Mouse (Mus musculus) liver, postnatal 0 days (tissue): Measurements from ENCODE around the gene Fbxl22. TPM values are rescaled to one million over a fixed set of nuclear protein-coding genes. Genes with fewer than 3 reads are reported as not detected.

Experiments
- ATAC-seq: fragments of 200-750 bp; cut with Nextera tagmentation; 2 replicates; pipeline ENCODE4 v1.8.0; 2017; ENCODE audit warnings: mild to moderate bottlenecking, moderate library complexity
- DNase-seq: peaks from one replicate; pipeline ENCODE4 v3.0.0-alpha.2; 2016
- H3K27ac ChIP-seq: fragments of 300-500 bp; sonication (generic); 2 replicates; pipeline ENCODE4 v1.5.1; 2014; ENCODE audit warnings: antibody characterized with exemption, moderate library complexity, mild to moderate bottlenecking, low read depth
- H3K27me3 ChIP-seq: fragments of 300-500 bp; sonication (generic); 2 replicates; pipeline ENCODE4 v1.6.1; 2014; ENCODE audit warnings: low read length, control low read depth, mixed read lengths; ENCODE audit not compliant: insufficient read depth
- H3K36me3 ChIP-seq: fragments of 300-500 bp; sonication (generic); replicated peaks from 2 replicates; pipeline ENCODE4 v1.6.1; 2014; ENCODE audit warnings: mild to moderate bottlenecking, control low read depth, low read length, moderate library complexity, mixed read lengths; ENCODE audit not compliant: insufficient read depth
- H3K4me1 ChIP-seq: fragments of 300-500 bp; sonication (generic); 2 replicates; pipeline ENCODE4 v1.6.1; 2014; ENCODE audit warnings: antibody characterized with exemption, mild to moderate bottlenecking, control low read depth; ENCODE audit not compliant: insufficient read depth
- H3K4me2 ChIP-seq: fragments of 300-500 bp; sonication (generic); 2 replicates; pipeline ENCODE4 v1.6.1; 2014; ENCODE audit warnings: low read depth, mild to moderate bottlenecking, low read length, moderate library complexity, mixed read lengths
- H3K4me3 ChIP-seq: fragments of 300-500 bp; sonication (generic); 2 replicates; pipeline ENCODE4 v1.5.1; 2014; ENCODE audit warnings: low read depth, low read length
- H3K9ac ChIP-seq: fragments of 300-500 bp; sonication (generic); replicated peaks from 2 replicates; pipeline ENCODE4 v1.6.1; 2014; ENCODE audit warnings: mild to moderate bottlenecking, moderate library complexity
- H3K9me3 ChIP-seq: fragments of 300-500 bp; sonication (generic); 2 replicates; pipeline ENCODE4 v1.6.1; 2016; ENCODE audit warnings: mild to moderate bottlenecking, control low read depth, low read length, mixed read lengths
- CTCF ChIP-seq: sonication (generic); IDR thresholded peaks from 2 replicates; pipeline ENCODE4 v1.5.1; 2016; ENCODE audit warnings: antibody characterized with exemption, low read depth
- EP300 ChIP-seq: IDR thresholded peaks from 2 replicates; pipeline ENCODE4 v1.6.1; 2016; ENCODE audit warnings: antibody characterized with exemption, low read depth, mild to moderate bottlenecking
- WGBS: fragments of 180-500 bp; shearing (Covaris S2); extraction: QIAGEN DNeasy Blood & Tissue Kit; methylation state at CpG from one replicate; pipeline ENCODE4 v1.1.7; 2014; ENCODE audit not compliant: insufficient replicate concordance; 5-methylcytosine and 5-hydroxymethylcytosine counted together
- polyA plus RNA-seq: library from polyadenylated mRNA; unstranded; fragments of >200 nt; fragmentation: Nextera tagmentation; extraction: Ambion mirVana; gene quantifications from 2 replicates; pipeline ENCODE4 v1.2.1, GENCODE M21; 2015

Fbxl22 gene
- polyA plus RNA-seq, 1 experiment from 2014 or later: 0.51 TPM

DNA sequence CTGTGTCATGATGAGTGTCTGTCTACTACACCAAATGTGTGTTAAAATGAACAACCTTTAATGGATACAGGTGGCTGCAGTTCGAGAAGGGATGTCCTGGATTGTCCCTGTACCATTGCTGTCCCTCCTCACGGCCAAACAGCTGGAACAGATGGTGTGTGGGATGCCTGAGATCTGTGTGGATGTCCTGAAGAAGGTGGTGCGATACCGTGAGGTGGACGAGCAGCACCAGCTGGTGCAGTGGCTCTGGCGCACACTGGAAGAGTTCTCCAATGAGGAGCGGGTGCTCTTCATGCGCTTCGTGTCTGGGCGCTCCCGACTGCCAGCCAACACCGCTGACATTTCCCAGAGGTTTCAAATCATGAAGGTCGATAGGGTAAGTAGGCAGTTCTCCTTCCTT lies 9.9 kb downstream of the Fbxl22 start:
- Histone ChIP-seq H3K9ac (no peak overlapping the region), H3K36me3 (peaks cover 83% of the 10 kb centered on the region), H3K4me2 (no peak overlapping the region), H3K4me1 (peaks cover 28% of the 10 kb centered on the region), H3K27me3 (no peaks in the 10 kb centered on the region), H3K9me3 (no peaks in the 10 kb centered on the region), H3K27ac (peak overlapping the region; percentile 92), H3K4me3 (no peak overlapping the region)
- no peak for ATAC-seq
- no peak for DNase-seq
- 93% methylated on average over 13 of the region's 13 CpGs for WGBS
- TF ChIP-seq CTCF (no peak), EP300 (no peak)

GRCm38 (mm10) chr9:66503879-66504411 lies 10.4 kb downstream of the Fbxl22 start:
- ATAC-seq: peak; percentile 64
- WGBS: 54% methylated on average over 4 of the region's 4 CpGs
- no peak overlapping the region for H3K4me3 ChIP-seq
- peak; percentile 63 for DNase-seq
- peak overlapping the region; percentile 92 for H3K27ac ChIP-seq
- H3K9me3 ChIP-seq: no peaks in the 10 kb centered on the region
- peaks cover 28% of the 10 kb centered on the region for H3K4me1 ChIP-seq
- no peak overlapping the region for H3K4me2 ChIP-seq
- no peaks in the 10 kb centered on the region for H3K27me3 ChIP-seq
- peaks cover 77% of the 10 kb centered on the region for H3K36me3 ChIP-seq
- H3K9ac ChIP-seq: no peak overlapping the region
- TF ChIP-seq CTCF (peak; percentile 75), EP300 (peak; percentile 54; the same call in 1 of the 2 replicates)

DNA sequence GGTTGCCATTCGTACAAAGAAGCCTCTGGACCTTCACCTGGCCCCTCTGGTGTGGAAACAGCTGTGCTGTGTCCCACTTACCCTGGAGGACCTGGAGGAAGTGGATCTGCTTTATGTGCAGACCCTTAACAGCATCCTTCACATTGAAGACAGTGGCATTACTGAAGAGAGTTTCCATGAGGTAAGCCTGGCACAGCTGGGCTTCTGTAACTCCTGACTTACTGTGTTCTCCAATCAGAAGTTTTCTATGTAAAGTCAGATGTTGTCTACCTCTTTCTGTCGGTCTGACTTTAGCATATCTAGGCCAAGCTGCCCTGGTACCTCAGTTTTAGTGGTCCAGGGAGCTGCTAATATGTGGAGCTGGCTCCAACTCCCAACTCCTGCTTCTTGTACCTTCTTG lies 13.1 kb downstream of the Fbxl22 start:
- no peak overlapping the region for H3K27ac ChIP-seq
- H3K4me1 ChIP-seq: peaks cover 24% of the 10 kb centered on the region
- no peak for TF ChIP-seq EP300
- TF ChIP-seq CTCF: no peak
- DNase-seq: no peak
- peaks cover 78% of the 10 kb centered on the region for H3K36me3 ChIP-seq
- H3K4me2 ChIP-seq: no peak overlapping the region
- WGBS: 84% methylated on average over 2 of the region's 2 CpGs
- H3K4me3 ChIP-seq: no peak overlapping the region
- H3K9me3 ChIP-seq: no peaks in the 10 kb centered on the region
- no peaks in the 10 kb centered on the region for H3K27me3 ChIP-seq
- ATAC-seq: no peak
- no peak overlapping the region for H3K9ac ChIP-seq

DNA sequence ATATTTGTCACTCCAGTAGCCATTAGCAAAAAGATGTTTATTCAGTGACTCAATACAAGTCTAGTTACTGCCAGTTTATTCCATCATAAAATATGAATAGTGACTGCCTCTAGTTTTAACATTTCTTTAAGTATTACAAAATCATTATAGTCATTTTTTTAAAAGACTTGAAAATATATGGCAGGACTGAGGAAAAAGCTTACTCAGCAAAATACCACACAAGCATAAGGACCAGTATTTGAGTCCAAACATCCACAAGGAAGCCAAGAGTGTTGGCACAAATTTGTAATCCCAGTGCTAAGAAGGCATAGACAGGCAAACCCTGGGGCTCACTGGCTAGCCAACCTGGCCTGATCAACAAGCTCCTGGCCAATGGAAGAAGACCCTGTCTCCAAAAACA lies 20.4 kb downstream of the Fbxl22 start:
- Histone ChIP-seq H3K27me3 (no peaks in the 10 kb centered on the region), H3K4me3 (no peak overlapping the region), H3K36me3 (peaks cover 90% of the 10 kb centered on the region), H3K27ac (no peak overlapping the region), H3K4me1 (no peaks in the 10 kb centered on the region), H3K9ac (no peak overlapping the region), H3K9me3 (no peaks in the 10 kb centered on the region), H3K4me2 (no peak overlapping the region)
- TF ChIP-seq EP300: no peak
- TF ChIP-seq CTCF: no peak
- no peak for DNase-seq
- ATAC-seq: no peak

GRCm38 (mm10) chr9:66492361-66492760 lies 22.0 kb downstream of the Fbxl22 start:
- no peaks in the 10 kb centered on the region for H3K9me3 ChIP-seq
- TF ChIP-seq EP300 (no peak), CTCF (no peak)
- H3K27ac ChIP-seq: no peak overlapping the region
- no peaks in the 10 kb centered on the region for H3K27me3 ChIP-seq
- no peaks in the 10 kb centered on the region for H3K4me1 ChIP-seq
- no peak overlapping the region for H3K4me2 ChIP-seq
- H3K9ac ChIP-seq: no peak overlapping the region
- ATAC-seq: no peak
- no peak for DNase-seq
- no peak overlapping the region for H3K4me3 ChIP-seq
- 59% methylated on average over 1 of the region's 1 CpGs for WGBS
- peaks cover 89% of the 10 kb centered on the region for H3K36me3 ChIP-seq

DNA sequence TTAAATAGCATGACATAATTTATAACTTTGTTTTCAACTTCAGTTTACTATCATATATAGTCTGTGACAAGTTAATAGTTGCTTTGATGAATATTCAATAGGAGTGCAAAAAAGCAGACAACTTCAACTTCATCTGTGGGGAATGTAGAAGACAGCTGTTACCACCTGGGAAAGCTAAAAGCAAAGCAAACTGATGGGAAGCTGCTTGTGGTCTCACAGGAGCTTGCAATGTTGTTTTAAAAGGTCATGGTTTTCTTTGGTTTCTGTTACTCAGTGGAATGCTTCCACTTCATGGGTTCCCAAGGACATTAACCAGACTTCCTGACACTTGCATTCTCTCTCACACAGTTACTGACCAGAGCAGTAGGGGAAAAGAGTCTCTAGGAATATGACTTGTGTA lies 25.6 kb downstream of the Fbxl22 start:
- Histone ChIP-seq H3K4me3 (no peak overlapping the region), H3K4me1 (no peaks in the 10 kb centered on the region), H3K36me3 (peaks cover 89% of the 10 kb centered on the region), H3K4me2 (no peak overlapping the region), H3K9me3 (no peaks in the 10 kb centered on the region), H3K27me3 (no peaks in the 10 kb centered on the region), H3K9ac (no peak overlapping the region), H3K27ac (no peak overlapping the region)
- ATAC-seq (no peak), DNase-seq (no peak)
- no peak for TF ChIP-seq CTCF
- no peak for TF ChIP-seq EP300

- Histone ChIP-seq H3K36me3 (peaks cover 79% of the 10 kb centered on the region), H3K4me2 (no peak overlapping the region), H3K9ac (no peak overlapping the region), H3K9me3 (no peaks in the 10 kb centered on the region), H3K4me3 (no peak overlapping the region), H3K27me3 (no peaks in the 10 kb centered on the region), H3K27ac (no peak overlapping the region), H3K4me1 (no peaks in the 10 kb centered on the region)
- ATAC-seq: peak; percentile 62
- WGBS: 46% methylated on average over 3 of the region's 3 CpGs
- no peak for DNase-seq
- TF ChIP-seq CTCF: no peak
- TF ChIP-seq EP300: peak; percentile 87
Measured at GRCm38 (mm10) chr9:66483429-66483828, 31.0 kb downstream of the Fbxl22 start.
